Mouse (Mus musculus): ENCODE results near the gene Kmt2a. TPM values are rescaled to one million over a fixed set of nuclear protein-coding genes. Genes with fewer than 3 reads are reported as not detected.

Gene Kmt2a
- 31.5 and 47.5 TPM in 2 replicates for total RNA-seq (2021)
- long read RNA-seq, partial matches to known transcripts = 2 of 5 reads
- long read RNA-seq, other reads (novel, unspliced or antisense) = 3 of 5 reads

GRCm38 (mm10) chr9:44881221-44881871 is at the start of gene Kmt2a:
TSS of gene Kmt2a (minus strand) at chr9:44881296.
- DNase-seq = peak; percentile 99

- no peak for DNase-seq
Measured at GRCm38 (mm10) chr9:44921543-44921942, 40.4 kb upstream of the Kmt2a start.

GRCm38 (mm10) chr9:44921123-44921468 is 40.0 kb upstream of the Kmt2a start:
- peak; percentile 11 for DNase-seq

- peak; percentile 79 for DNase-seq
Measured at GRCm38 (mm10) chr9:44920374-44921122, 39.5 kb upstream of the Kmt2a start, which contains the start of gene Atp5l. TSS of gene Atp5l (minus strand) at chr9:44920742.

- no peak for DNase-seq
Measured at GRCm38 (mm10) chr9:44919606-44920005, 38.5 kb upstream of the Kmt2a start.

- DNase-seq = peak; percentile 25
Measured at GRCm38 (mm10) chr9:44916196-44916595, 35.1 kb upstream of the Kmt2a start.

- no peak for DNase-seq
Measured at GRCm38 (mm10) chr9:44914706-44915105, 33.6 kb upstream of the Kmt2a start.

- no peak for DNase-seq
Measured at GRCm38 (mm10) chr9:44911365-44911764, 30.3 kb upstream of the Kmt2a start.

- DNase-seq = peak; percentile 20
Measured at GRCm38 (mm10) chr9:44905620-44906019, 24.5 kb upstream of the Kmt2a start.

- peak; percentile 76 for DNase-seq
Measured at GRCm38 (mm10) chr9:44904964-44905363, 23.9 kb upstream of the Kmt2a start.

- DNase-seq = no peak
Measured at GRCm38 (mm10) chr9:44903856-44904255, 22.8 kb upstream of the Kmt2a start.

- DNase-seq = peak; percentile 10
Measured at GRCm38 (mm10) chr9:44900402-44900801, 19.3 kb upstream of the Kmt2a start.

GRCm38 (mm10) chr9:44899716-44900115 is 18.6 kb upstream of the Kmt2a start:
- no peak for DNase-seq

GRCm38 (mm10) chr9:44897024-44897423 is 15.9 kb upstream of the Kmt2a start:
- no peak for DNase-seq

- no peak for DNase-seq
Measured at GRCm38 (mm10) chr9:44892664-44893063, 11.6 kb upstream of the Kmt2a start.

- DNase-seq = no peak
Measured at GRCm38 (mm10) chr9:44891210-44891609, 10.1 kb upstream of the Kmt2a start.

- DNase-seq = no peak
Measured at GRCm38 (mm10) chr9:44890122-44890521, 9.0 kb upstream of the Kmt2a start.

- DNase-seq = no peak
Measured at GRCm38 (mm10) chr9:44888114-44888624, 7.1 kb upstream of the Kmt2a start.

GRCm38 (mm10) chr9:44882981-44883569 is 2.0 kb upstream of the Kmt2a start:
- peak; percentile 5 for DNase-seq

GRCm38 (mm10) chr9:44882436-44882980 is 1.4 kb upstream of the Kmt2a start:
- DNase-seq = peak; percentile 24

- peak; percentile 79 for DNase-seq
Measured at GRCm38 (mm10) chr9:44881941-44882435, 892 bp upstream of the Kmt2a start.

GRCm38 (mm10) chr9:44880309-44881081 is 601 bp downstream of the Kmt2a start:
- DNase-seq = peak; percentile 24

Measured in adrenal gland, postnatal 25 days (tissue).